Mouse (Mus musculus) Patski (cell line): ENCODE results near the gene Vmn1r184. TPM values are rescaled to one million over a fixed set of nuclear protein-coding genes. Genes with fewer than 3 reads are reported as not detected.
"Not testable (repeated sequence)": the region's sequence is repeated elsewhere in the genome, so short reads cannot be mapped to it uniquely, and the experiment has no call there.

Experiments used
- ATAC-seq: fragments of 100-300 bp; one replicate; pipeline ENCODE4 v1.8.0; 2021
- CTCF ChIA-PET: fragments of 350-600 bp; sonication (Branson Sonifier 250); formaldehyde crosslinking; loops from one replicate; lab custom pipeline; 2022; ENCODE audit warnings: inconsistent platforms; lab: Charles Lee
- POLR2A ChIA-PET: fragments of 350-600 bp; sonication (Branson Sonifier 250); formaldehyde crosslinking; loops from one replicate; lab custom pipeline; 2022; ENCODE audit warnings: antibody characterized with exemption, inconsistent platforms; lab: Charles Lee
- DNase-seq: peaks from one replicate; pipeline ENCODE4 v3.0.0-alpha.2; 2011; ENCODE audit warnings: low read depth, low spot score
- H3K27me3 ChIP-seq: fragments of 371-371 bp; one replicate; pipeline ENCODE4 v1.5.1; 2021
- in situ Hi-C: fragments of 300-500 bp; cut with MboI; formaldehyde crosslinking; loops from 3 replicates; pipeline ENCODE4 v1.11.1; 2018; ENCODE audit warnings: low pct_unique_long_range_greater_than_20kb, mixed read lengths
- polyA plus RNA-seq: library from polyadenylated mRNA; unstranded; gene quantifications from one replicate; pipeline ENCODE4 v1.2.3, GENCODE M21; 2021

The Vmn1r184 gene
- polyA plus RNA-seq: not detected

- in situ Hi-C loops: loop anchor here (5.0 kb wide), 1 partner anchor 357 kb away; the partner anchor contains the start of gene Vmn1r185
- POLR2A ChIA-PET, CTCF ChIA-PET, H3K27me3 ChIP-seq, ATAC-seq, DNase-seq: not testable (repeated sequence)
These were observed at the start of gene Vmn1r184 for GRCm38 (mm10) chr7:26260034-26260433. Gene Vmn1r184 (plus strand): TSS chr7:26260334.

DNA sequence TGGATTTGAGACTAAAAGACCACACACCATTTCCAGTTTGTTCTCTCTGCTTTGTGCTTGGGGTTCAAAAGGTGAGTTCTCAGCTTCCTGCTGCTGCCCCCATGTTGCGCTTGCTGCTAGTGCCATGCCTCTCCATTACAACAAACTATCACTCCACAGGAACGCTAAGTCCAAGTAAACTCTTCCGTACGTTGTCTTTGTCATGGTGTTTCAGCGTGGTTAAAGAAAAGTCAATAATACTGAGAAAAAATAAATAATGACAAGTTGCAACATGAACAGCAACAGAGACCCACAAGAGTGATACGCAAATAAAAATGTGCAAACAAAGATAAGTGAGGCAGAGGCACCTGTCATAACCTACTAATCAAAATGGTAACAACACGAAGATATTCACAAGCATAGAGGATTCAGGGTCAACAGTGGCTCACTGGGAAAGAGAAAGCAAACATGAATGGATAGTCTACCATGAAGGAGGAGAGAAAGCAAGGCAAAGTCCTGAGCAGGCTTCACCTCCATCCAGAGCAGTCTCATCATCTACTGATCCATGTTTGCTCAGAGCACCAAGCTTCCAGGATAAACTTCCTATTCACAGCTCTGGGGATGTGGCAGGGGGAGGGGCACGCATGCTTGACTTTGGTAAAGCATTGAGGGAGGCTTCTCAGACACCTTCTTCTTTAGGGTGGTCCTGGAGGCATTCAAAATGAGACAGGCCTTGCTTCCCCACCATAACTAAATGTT is 43.5 kb downstream of the Vmn1r184 start:
- CTCF ChIA-PET, POLR2A ChIA-PET, ATAC-seq, DNase-seq, H3K27me3 ChIP-seq: not testable (repeated sequence)
- in situ Hi-C loops: loop anchor here (25.0 kb wide), 1 partner anchor 509 kb away; the partner anchor contains the start of gene Cyp2g1

DNA sequence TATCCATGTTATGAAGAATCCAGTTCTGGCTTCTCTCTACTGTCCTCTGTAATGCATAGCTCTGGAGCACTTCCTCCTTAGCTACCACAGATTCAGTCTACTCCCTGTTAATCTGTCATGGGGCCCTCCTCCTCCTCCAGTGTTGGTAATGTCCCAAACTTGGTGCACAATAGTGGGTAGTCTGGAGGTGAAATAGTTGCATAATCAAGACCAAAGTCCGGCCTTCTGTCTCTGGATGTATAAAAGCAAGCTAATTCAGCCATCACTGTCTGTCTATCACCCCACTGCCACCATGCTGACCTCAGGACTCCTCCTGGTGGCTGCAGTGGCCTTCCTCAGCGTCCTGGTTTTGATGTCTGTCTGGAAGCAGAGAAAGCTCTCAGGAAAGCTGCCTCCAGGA is 46.8 kb downstream of the Vmn1r184 start, which contains the start of gene Cyp2a4:
Cyp2a4 (plus strand) TSS at position 244 of the 400 bp plus-strand sequence.
- CTCF ChIA-PET, POLR2A ChIA-PET, DNase-seq, H3K27me3 ChIP-seq, ATAC-seq: not testable (repeated sequence)
- in situ Hi-C loops: loop anchor here (25.0 kb wide), 1 partner anchor 505 kb away; the partner anchor contains the start of gene Cyp2g1

GRCm38 (mm10) chr7:26311786-26312185 is 51.7 kb downstream of the Vmn1r184 start:
- CTCF ChIA-PET, DNase-seq, ATAC-seq, H3K27me3 ChIP-seq, POLR2A ChIA-PET: not testable (repeated sequence)
- in situ Hi-C loops: loop anchor here (25.0 kb wide), 1 partner anchor 501 kb away; the partner anchor contains the start of gene Cyp2g1

DNA sequence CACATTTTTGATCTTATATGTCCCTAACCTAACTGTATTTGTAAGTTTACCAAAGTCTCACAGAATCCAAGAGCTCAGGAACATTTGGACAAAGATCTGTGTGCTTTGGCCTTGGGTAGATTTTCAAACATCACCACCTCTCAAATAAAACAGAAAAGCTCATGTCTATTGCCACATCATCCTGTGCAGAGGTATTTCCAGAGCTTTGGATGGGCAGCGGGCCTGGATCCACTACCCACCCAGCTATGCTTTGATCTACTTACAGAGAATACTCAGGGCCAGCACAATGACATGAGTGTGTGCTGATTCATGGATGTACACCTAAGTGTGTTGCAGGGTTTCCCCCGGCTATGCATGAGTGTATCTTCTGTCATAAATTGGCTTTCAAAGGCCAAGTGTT is 55.1 kb downstream of the Vmn1r184 start:
- POLR2A ChIA-PET, DNase-seq, H3K27me3 ChIP-seq, ATAC-seq: not testable (repeated sequence)
- CTCF ChIA-PET: interaction anchor here (0.7 kb wide), 1 partner anchor 15 kb away, joined by 3 read pairs; no protein-coding TSS in a partner anchor
- in situ Hi-C loops: loop anchor here (25.0 kb wide), 1 partner anchor 497 kb away; the partner anchor contains the start of gene Cyp2g1

- ATAC-seq, POLR2A ChIA-PET, H3K27me3 ChIP-seq, DNase-seq: not testable (repeated sequence)
- CTCF ChIA-PET: interaction anchor here (0.7 kb wide), 1 partner anchor 16 kb away, joined by 3 read pairs; no protein-coding TSS in a partner anchor
- in situ Hi-C loops: loop anchor here (25.0 kb wide), 1 partner anchor 496 kb away; the partner anchor contains the start of gene Cyp2g1
These were observed 55.7 kb downstream of the Vmn1r184 start for GRCm38 (mm10) chr7:26315809-26316208.

Other genes with a start within 250 kb of the Vmn1r184 start
- not detected for gene Cyp2b13, start 198.8 kb upstream of the Vmn1r184 start, polyA plus RNA-seq
- not detected for gene Cyp2b9, start 86.9 kb upstream of the Vmn1r184 start, polyA plus RNA-seq
- not detected for gene Cyp2a4, start 46.8 kb downstream of the Vmn1r184 start, polyA plus RNA-seq
- not detected for gene Nlrp9c, start 143.4 kb downstream of the Vmn1r184 start, polyA plus RNA-seq
- not detected for gene Nlrp4a, start 174.8 kb downstream of the Vmn1r184 start, polyA plus RNA-seq